Mouse (Mus musculus) small intestine, adult 2 months (tissue): ENCODE results near the gene Cpxm2.

Experiments used
- CTCF ChIP-seq: fragments of 200-500 bp; IDR thresholded peaks from 2 replicates; pipeline ENCODE4 v1.5.1; 2012; ENCODE audit warnings: low read depth, mild to moderate bottlenecking, control low read depth, inconsistent platforms, low read length, moderate library complexity, mixed read lengths; ENCODE audit not compliant: insufficient replicate concordance, insufficient read length; ENCODE audit errors: extremely low read depth
- POLR2A ChIP-seq: fragments of 200-500 bp; IDR thresholded peaks from 2 replicates; pipeline ENCODE4 v1.6.1; 2012; ENCODE audit warnings: low read depth, mild to moderate bottlenecking, control low read depth, inconsistent platforms, low read length, moderate library complexity

- TF ChIP-seq CTCF (no peak), POLR2A (no peak)
These were observed 59.9 kb downstream of the Cpxm2 start for GRCm38 (mm10) chr7:132094666-132095065.
